Mouse (Mus musculus): ENCODE results near the gene Zfp595. TPM values are rescaled to one million over a fixed set of nuclear protein-coding genes. Genes with fewer than 3 reads are reported as not detected.
A peak's percentile ranks its signal among the peaks of the same experiment; 100 is the strongest.
"Not testable (repeated sequence)": the region's sequence is repeated elsewhere in the genome, so short reads cannot be mapped to it uniquely, and the experiment has no call there.

Gene Zfp595
- polyA plus RNA-seq (2012; rRNA removed) = 0.65 and 0.78 TPM in 2 replicates

DNA sequence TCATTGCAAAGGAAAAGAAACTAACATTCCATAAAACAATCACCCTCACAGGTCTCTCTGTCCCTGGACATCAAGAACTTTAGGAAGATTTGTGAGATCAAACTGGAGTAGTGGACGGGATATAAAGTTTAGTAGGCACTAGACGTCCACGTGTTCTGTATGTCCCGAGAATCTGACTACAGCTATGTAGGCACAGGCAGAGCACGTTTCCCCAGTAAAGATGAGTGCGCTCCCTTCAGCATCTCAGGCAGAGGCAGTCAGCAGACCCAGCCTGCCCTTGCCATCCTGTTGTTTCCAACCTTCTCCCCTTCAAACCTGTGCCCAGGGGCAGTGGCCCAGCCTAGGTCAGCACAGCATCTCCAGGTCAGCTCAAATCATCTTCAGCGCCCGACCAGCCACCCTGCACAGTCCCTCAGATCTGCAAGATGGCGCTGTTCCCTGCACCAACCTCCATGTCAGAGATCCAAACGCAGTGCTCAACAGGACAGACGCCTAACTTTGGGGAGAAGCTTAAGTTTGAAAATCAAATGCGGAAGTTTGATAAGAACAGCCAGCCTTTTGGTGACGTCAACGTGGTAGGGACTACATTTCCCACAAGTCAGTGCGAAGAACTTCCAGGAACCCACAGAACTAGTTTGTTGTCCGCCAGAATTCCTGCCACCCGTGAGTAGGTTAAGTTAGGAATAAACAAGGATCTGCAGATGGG is at the start of gene Zfp595:
Zfp595 (minus strand) TSS at position 552 of the 706 bp plus-strand sequence.
- 6% methylated on average over 17 of the region's 17 CpGs for WGBS
- Histone ChIP-seq H3K27ac (ENCODE audit: insufficient read depth, low read depth, low read length) (0 out of 2 replicates have a peak within 1 kb of the TSS, but pooled peaks have one; percentile 28), H3K4me1 (ENCODE audit: control insufficient read depth, insufficient read depth, low read length) (no peaks in the 10 kb centered on the region), H3K36me3 (ENCODE audit: control insufficient read depth, insufficient read depth, low read length) (no peaks in the 10 kb centered on the region), H3K4me3 (ENCODE audit: insufficient read depth, low read depth, low read length) (peak within 1 kb of the TSS; percentile 60), H3K27me3 (replicated peaks; ENCODE audit: control insufficient read depth, insufficient read depth, low read length) (no peaks in the 10 kb centered on the region)
- no peak for TF ChIP-seq POLR2A (IDR thresholded peaks at IDR 0.05; ENCODE audit: low read depth, low read length)
- peak; percentile 56 for TF ChIP-seq CTCF (conservative IDR thresholded peaks at IDR 0.05; ENCODE audit: insufficient read depth, insufficient read length, low read depth, low read length)
- peak; percentile 95 for DNase-seq

DNA sequence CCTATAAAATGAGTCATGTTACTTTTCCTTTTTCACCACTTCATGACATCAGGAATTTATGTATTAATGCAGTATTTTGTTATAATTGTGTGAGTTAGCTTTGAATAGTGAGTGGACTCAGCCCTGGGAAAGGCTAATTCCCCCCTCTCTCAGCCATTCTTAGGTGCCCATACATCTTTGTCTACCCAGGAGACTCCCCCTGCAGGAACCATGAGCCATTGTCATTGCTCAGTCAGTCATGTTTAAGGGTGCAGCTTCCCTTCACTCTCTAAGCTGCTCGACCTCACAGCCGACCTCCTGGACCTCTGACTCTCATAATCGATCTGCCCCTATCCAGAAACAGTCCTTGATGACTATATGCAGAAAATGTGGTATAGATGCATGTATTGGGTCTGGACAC is 43.9 kb upstream of the Zfp595 start:
- not testable (repeated sequence) for H3K4me3 ChIP-seq (ENCODE audit: insufficient read depth, low read depth, low read length); H3K27ac ChIP-seq (ENCODE audit: insufficient read depth, low read depth, low read length); DNase-seq; H3K4me1 ChIP-seq (ENCODE audit: control insufficient read depth, insufficient read depth, low read length); H3K36me3 ChIP-seq (ENCODE audit: control insufficient read depth, insufficient read depth, low read length); H3K27me3 ChIP-seq (replicated peaks; ENCODE audit: control insufficient read depth, insufficient read depth, low read length)
- 82% methylated on average over 3 of the region's 3 CpGs for WGBS

DNA sequence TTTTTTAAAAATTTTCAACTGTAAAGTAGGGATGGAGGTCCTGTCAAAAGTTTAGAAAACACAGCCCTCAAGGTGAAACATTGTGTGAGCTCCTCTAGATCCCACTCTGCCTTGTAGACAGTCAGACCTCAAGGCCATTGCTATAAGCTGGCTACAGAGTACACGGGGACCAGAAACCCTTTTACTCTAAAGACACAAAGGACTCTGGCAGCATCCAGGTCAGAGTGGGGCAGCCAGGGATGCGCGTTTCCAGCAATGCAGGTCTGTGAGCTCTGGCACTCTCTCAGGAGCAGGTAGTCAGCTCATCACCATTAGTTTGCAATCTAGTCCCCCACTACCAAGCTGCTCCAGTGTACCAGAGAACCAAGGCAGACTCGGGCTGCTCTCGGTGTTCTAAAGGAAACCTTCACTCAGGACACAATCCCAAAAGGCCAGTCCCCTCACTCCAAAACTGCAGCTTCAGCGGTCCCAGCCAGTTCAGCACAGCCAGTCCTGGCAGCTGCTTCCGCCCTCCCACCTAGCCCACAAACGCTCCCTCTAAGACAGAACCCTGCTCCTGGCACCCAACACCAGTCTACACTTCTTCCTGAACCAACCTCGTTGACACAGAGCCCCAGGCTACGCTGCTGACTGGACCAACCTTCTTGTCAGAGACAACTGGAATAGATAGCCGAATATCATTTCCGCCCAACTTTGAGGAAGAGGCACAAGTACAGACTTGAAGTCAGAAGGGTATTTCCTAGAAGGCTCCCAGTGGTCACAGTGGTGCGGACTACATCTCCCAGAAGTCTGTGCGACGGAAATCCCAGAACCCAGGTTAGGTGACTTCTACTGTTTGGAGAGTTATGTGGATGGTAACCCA is 42.9 kb upstream of the Zfp595 start, which contains the start of the genes Gm28041 and Zfp456:
Gm28041 (minus strand) TSS at position 684 of the 862 bp plus-strand sequence.
Zfp456 (minus strand) TSS at position 761 of the 862 bp plus-strand sequence.
- not testable (repeated sequence) for H3K27ac ChIP-seq (ENCODE audit: insufficient read depth, low read depth, low read length); H3K27me3 ChIP-seq (replicated peaks; ENCODE audit: control insufficient read depth, insufficient read depth, low read length)

DNA sequence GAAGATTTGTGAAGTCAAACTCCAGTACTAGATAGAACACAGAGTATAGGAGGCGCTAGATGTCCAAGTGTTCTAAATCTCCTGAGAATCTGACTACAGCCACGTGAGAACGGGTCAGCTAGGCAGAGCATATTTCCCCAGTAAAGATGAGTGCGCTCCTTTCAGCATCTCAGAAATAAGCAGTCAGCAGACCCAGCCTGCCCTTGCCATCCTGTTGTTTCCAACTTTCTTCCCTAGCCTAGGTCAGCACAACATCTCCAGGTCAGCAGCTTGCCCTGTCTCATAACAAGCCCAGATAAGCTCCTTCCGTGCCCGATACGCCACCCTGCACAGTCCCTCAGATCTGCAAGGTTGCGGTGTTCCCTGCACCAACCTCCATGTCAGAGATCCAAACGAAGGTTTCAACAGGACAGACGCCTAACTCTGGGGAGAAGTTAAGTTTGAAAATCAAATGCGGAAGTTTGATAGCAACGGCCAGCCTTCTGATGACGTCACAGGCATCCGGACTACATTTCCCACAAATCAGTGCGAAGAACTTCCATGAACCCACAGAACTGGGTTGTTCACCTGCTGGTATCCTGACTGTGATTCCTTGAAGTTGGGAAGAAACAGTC is 27.9 kb upstream of the Zfp595 start, which contains the start of the genes Gm28044 and Zfp953:
Gm28044 (minus strand) TSS at position 406 of the 614 bp plus-strand sequence.
Zfp953 (minus strand) TSS at position 475 of the 614 bp plus-strand sequence.
- DNase-seq = peak; percentile 96
- H3K27ac ChIP-seq (ENCODE audit: insufficient read depth, low read depth, low read length) = peak within 1 kb of the TSS; percentile 79
- H3K4me3 ChIP-seq (ENCODE audit: insufficient read depth, low read depth, low read length) = peak within 1 kb of the TSS; percentile 82
- no peaks in the 10 kb centered on the region; the same call in 1 of the 2 replicates for H3K4me1 ChIP-seq (ENCODE audit: control insufficient read depth, insufficient read depth, low read length)
- WGBS = under 1% methylated on average over 15 of the region's 15 CpGs
- no peaks in the 10 kb centered on the region for H3K36me3 ChIP-seq (ENCODE audit: control insufficient read depth, insufficient read depth, low read length)
- TF ChIP-seq POLR2A (IDR thresholded peaks at IDR 0.05; ENCODE audit: low read depth, low read length) (no peak), CTCF (conservative IDR thresholded peaks at IDR 0.05; ENCODE audit: insufficient read depth, insufficient read length, low read depth, low read length) (0 out of 2 replicates have a peak, but pooled peaks have one; percentile 7)
- no peaks in the 10 kb centered on the region for H3K27me3 ChIP-seq (replicated peaks; ENCODE audit: control insufficient read depth, insufficient read depth, low read length)

More for the DNA sequence above, 42.9 kb upstream of the Zfp595 start, which contains the start of the genes Gm28041 and Zfp456:
- not testable (repeated sequence) for H3K36me3 ChIP-seq (ENCODE audit: control insufficient read depth, insufficient read depth, low read length); H3K4me1 ChIP-seq (ENCODE audit: control insufficient read depth, insufficient read depth, low read length)
- WGBS = 16% methylated on average over 13 of the region's 15 CpGs
- peak; percentile 87 for DNase-seq
- H3K4me3 ChIP-seq (ENCODE audit: insufficient read depth, low read depth, low read length) = peak within 1 kb of the TSS; percentile 48

DNA sequence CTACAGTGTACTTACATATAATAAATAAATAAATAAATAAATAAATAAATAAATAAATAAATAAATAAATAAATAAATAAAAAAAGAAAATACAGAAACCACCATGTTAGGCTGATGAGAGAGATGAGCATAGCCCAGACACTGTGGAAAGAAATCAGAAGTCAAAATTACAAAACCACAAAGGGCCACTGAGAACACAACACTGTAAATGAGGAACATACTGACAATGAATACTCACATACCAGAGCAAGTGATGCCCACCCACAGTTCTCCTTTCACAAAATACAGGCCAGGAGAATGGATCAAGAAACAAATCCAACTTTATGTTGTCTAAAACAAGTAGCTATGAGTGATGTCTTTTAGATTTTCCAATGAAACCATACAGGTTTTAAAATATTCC is 19.5 kb upstream of the Zfp595 start:
- DNase-seq = no peak
- Histone ChIP-seq H3K4me3 (ENCODE audit: insufficient read depth, low read depth, low read length) (no peak overlapping the region), H3K27ac (ENCODE audit: insufficient read depth, low read depth, low read length) (no peak overlapping the region), H3K36me3 (ENCODE audit: control insufficient read depth, insufficient read depth, low read length) (no peaks in the 10 kb centered on the region), H3K27me3 (replicated peaks; ENCODE audit: control insufficient read depth, insufficient read depth, low read length) (no peaks in the 10 kb centered on the region), H3K4me1 (ENCODE audit: control insufficient read depth, insufficient read depth, low read length) (no peaks in the 10 kb centered on the region)
- no peak for TF ChIP-seq CTCF (conservative IDR thresholded peaks at IDR 0.05; ENCODE audit: insufficient read depth, insufficient read length, low read depth, low read length)

DNA sequence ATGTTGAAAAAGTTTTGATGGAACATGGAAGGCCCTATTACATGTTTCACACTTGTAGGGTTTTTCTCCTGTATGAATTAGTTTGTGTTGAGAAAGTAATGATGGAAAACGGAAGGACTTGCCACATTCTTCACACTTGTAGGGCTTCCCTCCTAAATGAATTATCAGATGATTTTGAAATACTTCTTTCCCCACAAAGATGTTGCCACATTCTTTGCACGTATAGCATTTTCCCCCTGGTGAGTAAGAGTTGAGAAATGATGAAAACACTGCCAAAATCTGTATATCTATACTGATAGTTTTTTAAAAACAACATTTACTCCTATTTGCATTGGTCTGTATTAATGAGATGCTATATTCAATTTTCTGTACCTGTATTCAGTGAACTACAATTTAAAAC is 11.1 kb upstream of the Zfp595 start:
- DNase-seq = no peak
- no peak overlapping the region for H3K4me3 ChIP-seq (ENCODE audit: insufficient read depth, low read depth, low read length)
- no peaks in the 10 kb centered on the region for H3K27me3 ChIP-seq (replicated peaks; ENCODE audit: control insufficient read depth, insufficient read depth, low read length)
- H3K4me1 ChIP-seq (ENCODE audit: control insufficient read depth, insufficient read depth, low read length) = no peaks in the 10 kb centered on the region
- 93% methylated on average over 2 of the region's 2 CpGs for WGBS
- TF ChIP-seq POLR2A (IDR thresholded peaks at IDR 0.05; ENCODE audit: low read depth, low read length) (no peak), CTCF (conservative IDR thresholded peaks at IDR 0.05; ENCODE audit: insufficient read depth, insufficient read length, low read depth, low read length) (no peak)
- no peak overlapping the region for H3K27ac ChIP-seq (ENCODE audit: insufficient read depth, low read depth, low read length)
- peaks cover 3% of the 10 kb centered on the region for H3K36me3 ChIP-seq (ENCODE audit: control insufficient read depth, insufficient read depth, low read length)

DNA sequence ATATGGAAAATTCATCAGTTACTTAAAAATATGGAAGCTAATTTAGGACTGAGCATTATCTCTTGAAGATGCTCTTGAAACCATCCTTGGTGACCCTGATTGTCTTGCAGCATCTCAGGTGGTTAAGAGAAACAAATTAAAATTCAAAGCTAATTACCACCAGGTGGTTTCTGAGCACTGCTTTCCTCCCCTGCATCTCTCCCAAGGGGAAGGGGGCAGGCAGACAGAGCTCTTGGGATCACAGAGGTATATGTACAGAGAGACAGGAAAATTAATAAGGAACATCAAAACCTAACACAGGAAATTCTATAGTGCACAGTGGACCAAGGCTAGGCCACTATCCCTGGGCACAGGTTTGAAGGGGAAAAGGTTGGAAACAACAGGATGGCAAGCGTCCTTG is 507 bp upstream of the Zfp595 start:
- no peaks in the 10 kb centered on the region for H3K4me1 ChIP-seq (ENCODE audit: control insufficient read depth, insufficient read depth, low read length)
- no peaks in the 10 kb centered on the region for H3K36me3 ChIP-seq (ENCODE audit: control insufficient read depth, insufficient read depth, low read length)
- TF ChIP-seq POLR2A (IDR thresholded peaks at IDR 0.05; ENCODE audit: low read depth, low read length) = no peak
- no peak for TF ChIP-seq CTCF (conservative IDR thresholded peaks at IDR 0.05; ENCODE audit: insufficient read depth, insufficient read length, low read depth, low read length)
- DNase-seq = no peak
- no peak overlapping the region for H3K27ac ChIP-seq (ENCODE audit: insufficient read depth, low read depth, low read length)
- WGBS = 71% methylated on average over 1 of the region's 1 CpGs
- H3K4me3 ChIP-seq (ENCODE audit: insufficient read depth, low read depth, low read length) = peak overlapping the region; percentile 60; the same call in 1 of the 2 replicates
- H3K27me3 ChIP-seq (replicated peaks; ENCODE audit: control insufficient read depth, insufficient read depth, low read length) = no peaks in the 10 kb centered on the region
